Mouse (Mus musculus) E14TG2a.4 (cell line): ENCODE data around the gene Tob1.

ENCODE experiments used
- H3K27me3 ChIP-seq: 2 replicates; pipeline ENCODE4 v1.6.1; 2014; ENCODE audit warnings: low read length, control low read depth; ENCODE audit not compliant: insufficient read depth
- H3K36me3 ChIP-seq: 2 replicates; pipeline ENCODE4 v1.6.1; 2014; ENCODE audit warnings: low read length, control low read depth; ENCODE audit not compliant: insufficient read depth
- H3K4me1 ChIP-seq: replicated peaks from 2 replicates; pipeline ENCODE4 v1.6.1; 2014; ENCODE audit warnings: low read depth, low read length, control low read depth
- H3K4me3 ChIP-seq: replicated peaks from 2 replicates; pipeline ENCODE4 v1.5.1; 2014; ENCODE audit warnings: mild to moderate bottlenecking, low read length
- H3K9me3 ChIP-seq: 2 replicates; pipeline ENCODE4 v1.6.1; 2014; ENCODE audit warnings: low read length, control low read depth
- CTCF ChIP-seq: conservative IDR thresholded peaks from 2 replicates; pipeline ENCODE4 v1.5.1; 2014; ENCODE audit warnings: low read length
- NANOG ChIP-seq: IDR thresholded peaks from 2 replicates; pipeline ENCODE4 v1.6.1; 2014; ENCODE audit warnings: borderline replicate concordance, low read length, mixed read lengths
- POU5F1 ChIP-seq: IDR thresholded peaks from 2 replicates; pipeline ENCODE4 v1.6.1; 2014; ENCODE audit warnings: low read length, borderline replicate concordance

The Tob1 gene

GRCm38 (mm10) chr11:94257987-94258386 lies 46.7 kb downstream of the Tob1 start:
- Histone ChIP-seq H3K36me3 (no peaks in the 10 kb centered on the region), H3K27me3 (peaks cover 11% of the 10 kb centered on the region), H3K9me3 (peaks cover 8% of the 10 kb centered on the region), H3K4me1 (peaks cover 11% of the 10 kb centered on the region), H3K4me3 (no peak overlapping the region)
- TF ChIP-seq POU5F1, result no peak
- no peak for TF ChIP-seq NANOG
- no peak for TF ChIP-seq CTCF

DNA sequence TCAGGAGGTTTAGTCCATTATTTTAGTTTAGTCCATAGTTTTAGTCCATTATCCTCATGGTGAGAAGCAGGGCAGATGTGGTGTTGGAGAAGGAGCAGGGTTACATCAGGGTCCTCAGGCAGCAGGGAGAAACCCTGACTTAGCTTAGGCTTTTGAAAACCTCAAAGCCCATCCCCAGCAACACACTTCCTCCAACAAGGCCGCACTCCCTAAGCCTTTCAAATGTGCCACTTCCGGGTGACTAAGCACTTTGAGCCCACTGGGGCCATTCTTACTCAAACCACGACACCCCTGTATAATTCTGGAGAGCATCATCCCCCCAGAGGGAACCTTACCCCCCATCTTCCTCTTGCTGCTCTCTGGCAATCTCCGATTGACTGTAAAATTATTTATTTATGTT lies 48.6 kb downstream of the Tob1 start:
- Histone ChIP-seq H3K4me1 (peaks cover 17% of the 10 kb centered on the region), H3K36me3 (no peaks in the 10 kb centered on the region), H3K27me3 (peaks cover 4% of the 10 kb centered on the region), H3K4me3 (no peak overlapping the region), H3K9me3 (peaks cover 8% of the 10 kb centered on the region)
- TF ChIP-seq CTCF (no peak), NANOG (no peak), POU5F1 (no peak)

- peaks cover 28% of the 10 kb centered on the region for H3K4me1 ChIP-seq
- peaks cover 4% of the 10 kb centered on the region for H3K27me3 ChIP-seq
- H3K9me3 ChIP-seq, result peaks cover 5% of the 10 kb centered on the region
- no peak overlapping the region for H3K4me3 ChIP-seq
- H3K36me3 ChIP-seq, result no peaks in the 10 kb centered on the region
- no peak for TF ChIP-seq POU5F1
- no peak for TF ChIP-seq NANOG
- no peak for TF ChIP-seq CTCF
Observed at GRCm38 (mm10) chr11:94261585-94262370, 50.5 kb downstream of the Tob1 start.
